Mouse (Mus musculus): Measurements from ENCODE around the gene Sap30l. TPM values are rescaled to one million over a fixed set of nuclear protein-coding genes. Genes with fewer than 3 reads are reported as not detected.
"Not testable (repeated sequence)": the region's sequence is repeated elsewhere in the genome, so short reads cannot be mapped to it uniquely, and the experiment has no call there.

The Sap30l gene
- total and polyA plus RNA-seq, 3 experiments: 17.1 to 23.1 (median 20.8) TPM

GRCm38 (mm10) chr11:57841391-57841790 lies 40.0 kb downstream of the Sap30l start:
- Histone ChIP-seq H3K9ac (ENCODE audit: insufficient read depth, low read depth) (no peak overlapping the region), H3K27me3 (replicated peaks) (peaks cover 79% of the 10 kb centered on the region), H3K9me3 (replicated peaks; ENCODE audit: low read length) (no peaks in the 10 kb centered on the region), H3K27ac (ENCODE audit: insufficient read depth, low read depth) (no peak overlapping the region), H3K4me1 (ENCODE audit: control insufficient read depth in 1 of 2, insufficient read depth in 2 of 2) (no peaks in the 10 kb centered on the region), H3K36me3 (replicated peaks in 1 of 2; ENCODE audit: control insufficient read depth in 1 of 2, insufficient read depth in 1 of 2, low read length in 1 of 2) (no peaks in the 10 kb centered on the region), H3K79me2 (replicated peaks; ENCODE audit: control insufficient read depth, extremely low read depth, insufficient read depth, poor library complexity, severe bottlenecking) (no peaks in the 10 kb centered on the region), H3K4me2 (ENCODE audit: insufficient read depth, low read depth, poor library complexity, severe bottlenecking) (no peak overlapping the region), H3K4me3 (replicated peaks in 1 of 3; ENCODE audit: low read depth in 2 of 3, low read length in 2 of 3, poor library complexity in 1 of 3) (no peak overlapping the region)
- DNase-seq (ENCODE audit: extremely low read depth): no peak
- in situ Hi-C loops (cut with MboI; ENCODE audit: low pct_ligation_motif_present, low pct_unique_long_range_greater_than_20kb, low sequenced_read_pairs): no loop called here
- dilution Hi-C loops (cut with MboI; ENCODE audit: extremely low pct_ligation_motif_present, extremely low pct_unique_long_range_greater_than_20kb, low sequenced_read_pairs): no loop called here
- TF ChIP-seq CHD1 (IDR thresholded peaks at IDR 0.05; ENCODE audit: low read depth, low read length) (no peak), POLR2AphosphoS2 (IDR thresholded peaks at IDR 0.05; ENCODE audit: low read depth, low read length) (no peak), SIN3A (IDR thresholded peaks at IDR 0.05; ENCODE audit: low read length) (no peak), ZC3H11A (IDR thresholded peaks at IDR 0.05; ENCODE audit: low read depth, low read length) (no peak), ZMIZ1 (IDR thresholded peaks at IDR 0.05; ENCODE audit: low read depth, low read length) (no peak), ELF1 (IDR thresholded peaks at IDR 0.05; ENCODE audit: low read depth, low read length) (no peak), E2F4 (IDR thresholded peaks at IDR 0.05; ENCODE audit: insufficient replicate concordance, low read depth, low read length) (no peak), UBTF (IDR thresholded peaks at IDR 0.05; ENCODE audit: low read depth, low read length) (no peak), PAX5 (IDR thresholded peaks at IDR 0.05; ENCODE audit: low read length) (no peak), SMC3 (IDR thresholded peaks at IDR 0.05; ENCODE audit: low read depth, low read length) (no peak), MEF2A (IDR thresholded peaks at IDR 0.05; ENCODE audit: borderline replicate concordance, low read depth, low read length) (no peak), EP300 (IDR thresholded peaks at IDR 0.05; ENCODE audit: low read length) (no peak)

GRCm38 (mm10) chr11:57846421-57847363 lies 45.3 kb downstream of the Sap30l start:
- H3K4me3 ChIP-seq (replicated peaks in 1 of 3; ENCODE audit: low read depth in 2 of 3, low read length in 2 of 3, poor library complexity in 1 of 3); H3K9me3 ChIP-seq (replicated peaks; ENCODE audit: low read length); H3K9ac ChIP-seq (ENCODE audit: insufficient read depth, low read depth); H3K79me2 ChIP-seq (replicated peaks; ENCODE audit: control insufficient read depth, extremely low read depth, insufficient read depth, poor library complexity, severe bottlenecking); H3K36me3 ChIP-seq (replicated peaks in 1 of 2; ENCODE audit: control insufficient read depth in 1 of 2, insufficient read depth in 1 of 2, low read length in 1 of 2); DNase-seq (ENCODE audit: extremely low read depth); H3K4me2 ChIP-seq (ENCODE audit: insufficient read depth, low read depth, poor library complexity, severe bottlenecking); in situ Hi-C loops (cut with MboI; ENCODE audit: low pct_ligation_motif_present, low pct_unique_long_range_greater_than_20kb, low sequenced_read_pairs); H3K27ac ChIP-seq (ENCODE audit: insufficient read depth, low read depth); dilution Hi-C loops (cut with MboI; ENCODE audit: extremely low pct_ligation_motif_present, extremely low pct_unique_long_range_greater_than_20kb, low sequenced_read_pairs): not testable (repeated sequence)
- 0 out of 2 replicates have a peak, but pooled peaks have one; percentile 32 for TF ChIP-seq EP300 (IDR thresholded peaks at IDR 0.05; ENCODE audit: low read length)
- peak; percentile 72 for TF ChIP-seq IRF4 (IDR thresholded peaks at IDR 0.05; ENCODE audit: low read depth, low read length)
- TF ChIP-seq BHLHE40 (IDR thresholded peaks at IDR 0.05; ENCODE audit: low read depth, low read length): 0 out of 2 replicates have a peak, but pooled peaks have one; percentile 10
- 0 out of 2 replicates have a peak, but pooled peaks have one; percentile 16 for TF ChIP-seq TBP (conservative IDR thresholded peaks at IDR 0.05; ENCODE audit: low read depth, low read length)
- peak; percentile 70 for TF ChIP-seq JUND (conservative IDR thresholded peaks at IDR 0.05; ENCODE audit: low read depth, low read length)
- peaks cover 3 to 12% of the 10 kb centered on the region in 2 experiments; a peak in 3 of 4 replicates for H3K4me1 ChIP-seq (ENCODE audit: control insufficient read depth in 1 of 2, insufficient read depth in 2 of 2)
- peaks cover 68% of the 10 kb centered on the region for H3K27me3 ChIP-seq (replicated peaks)

Data from CH12.LX (cell line).